Mouse (Mus musculus) kidney, embryonic 15.5 days (tissue): ENCODE results near the gene Acy3. TPM values are rescaled to one million over a fixed set of nuclear protein-coding genes. Genes with fewer than 3 reads are reported as not detected.
A peak's percentile ranks its signal among the peaks of the same experiment; 100 is the strongest.

ENCODE experiments used
- ATAC-seq: fragments of 200-750 bp; cut with Nextera tagmentation; replicated peaks from 2 replicates; pipeline ENCODE4 v1.8.0; 2017; ENCODE audit warnings: moderate TSS enrichment; ENCODE audit not compliant: low FRiP score
- H3K27ac ChIP-seq: fragments of 300-500 bp; sonication (generic); 2 replicates; pipeline ENCODE4 v1.5.1; 2015; ENCODE audit warnings: mild to moderate bottlenecking, inconsistent platforms
- H3K27me3 ChIP-seq: fragments of 300-500 bp; sonication (generic); 2 replicates; pipeline ENCODE4 v1.6.1; 2015; ENCODE audit warnings: inconsistent platforms
- H3K36me3 ChIP-seq: fragments of 300-500 bp; sonication (generic); 2 replicates; pipeline ENCODE4 v1.6.1; 2015; ENCODE audit warnings: inconsistent platforms
- H3K4me1 ChIP-seq: fragments of 300-500 bp; sonication (generic); 2 replicates; pipeline ENCODE4 v1.6.1; 2015; ENCODE audit warnings: inconsistent platforms
- H3K4me2 ChIP-seq: fragments of 300-500 bp; sonication (generic); 2 replicates; pipeline ENCODE4 v1.6.1; 2015; ENCODE audit warnings: moderate library complexity, mild to moderate bottlenecking, inconsistent platforms
- H3K4me3 ChIP-seq: fragments of 300-500 bp; sonication (generic); replicated peaks from 2 replicates; pipeline ENCODE4 v1.5.1; 2015; ENCODE audit warnings: mild to moderate bottlenecking, inconsistent platforms
- H3K9ac ChIP-seq: fragments of 300-500 bp; sonication (generic); 2 replicates; pipeline ENCODE4 v1.6.1; 2015; ENCODE audit warnings: mild to moderate bottlenecking, inconsistent platforms
- H3K9me3 ChIP-seq: fragments of 300-500 bp; sonication (generic); replicated peaks from 2 replicates; pipeline ENCODE4 v1.6.1; 2016; ENCODE audit warnings: inconsistent platforms
- WGBS: fragments of 180-500 bp; shearing (Covaris S2); methylation state at CpG from one replicate; pipeline ENCODE4 v1.1.7; 2015; ENCODE audit warnings: mixed read lengths; 5-methylcytosine and 5-hydroxymethylcytosine counted together
- polyA plus RNA-seq: library from polyadenylated mRNA; unstranded; fragments of >200 nt; fragmentation: Nextera tagmentation; extraction: Ambion mirVana; gene quantifications from 2 replicates; pipeline ENCODE4 v1.2.1, GENCODE M21; 2015

The Acy3 gene
- polyA plus RNA-seq, 1 experiment from 2014 or later, result 35.0 TPM

DNA sequence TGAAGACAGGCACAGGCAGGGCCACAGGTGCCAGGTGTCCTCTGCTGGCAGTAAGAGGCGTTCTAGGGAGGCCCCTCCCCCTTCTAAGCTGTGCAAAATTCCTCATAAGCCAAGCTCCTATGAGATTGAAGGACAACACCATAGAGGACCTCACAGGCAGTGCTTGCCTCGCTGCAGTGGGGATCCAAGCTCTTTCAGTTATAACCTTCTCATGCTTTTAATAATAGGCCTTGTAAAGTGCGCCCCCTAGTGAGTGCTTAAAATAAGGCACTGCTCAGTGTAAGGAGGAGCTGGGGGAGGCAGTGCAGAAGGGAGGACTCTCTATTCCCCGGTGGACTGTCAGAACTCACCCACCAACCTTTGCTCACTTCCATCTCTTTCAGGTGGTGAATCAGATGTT is 6.1 kb upstream of the Acy3 start:
- Histone ChIP-seq H3K4me1 (peaks cover 29% of the 10 kb centered on the region), H3K9ac (no peak overlapping the region), H3K27me3 (no peaks in the 10 kb centered on the region), H3K4me3 (no peak overlapping the region), H3K4me2 (no peak overlapping the region), H3K9me3 (no peaks in the 10 kb centered on the region), H3K36me3 (no peaks in the 10 kb centered on the region), H3K27ac (no peak overlapping the region)
- peak; percentile 34; the same call in 1 of the 2 replicates for ATAC-seq
- WGBS, result 16% methylated on average over 4 of the region's 4 CpGs

DNA sequence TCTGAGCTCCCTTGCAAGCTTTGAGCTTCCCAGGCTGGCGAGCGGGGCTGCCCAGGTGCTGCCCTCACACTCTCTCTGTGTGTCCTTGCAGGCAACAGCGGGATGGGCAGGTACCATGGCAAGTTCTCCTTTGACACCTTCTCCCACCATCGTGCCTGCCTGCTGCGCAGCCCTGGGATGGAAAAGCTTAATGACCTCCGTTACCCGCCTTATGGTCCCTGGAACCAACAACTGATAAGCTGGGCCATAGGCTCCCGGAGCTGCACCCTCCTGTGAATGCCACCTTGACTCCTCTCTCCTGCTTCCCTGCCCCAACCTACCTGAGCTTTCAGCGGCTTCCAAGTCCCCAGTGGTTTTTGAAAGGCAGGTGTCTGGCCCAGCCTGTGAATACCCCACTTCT is 5.5 kb upstream of the Acy3 start:
- Histone ChIP-seq H3K27me3 (no peaks in the 10 kb centered on the region), H3K4me3 (no peak overlapping the region), H3K36me3 (no peaks in the 10 kb centered on the region), H3K9ac (no peak overlapping the region), H3K27ac (no peak overlapping the region), H3K4me1 (peaks cover 36% of the 10 kb centered on the region), H3K9me3 (no peaks in the 10 kb centered on the region), H3K4me2 (no peak overlapping the region)
- WGBS, result 79% methylated on average over 9 of the region's 9 CpGs
- ATAC-seq, result no peak

DNA sequence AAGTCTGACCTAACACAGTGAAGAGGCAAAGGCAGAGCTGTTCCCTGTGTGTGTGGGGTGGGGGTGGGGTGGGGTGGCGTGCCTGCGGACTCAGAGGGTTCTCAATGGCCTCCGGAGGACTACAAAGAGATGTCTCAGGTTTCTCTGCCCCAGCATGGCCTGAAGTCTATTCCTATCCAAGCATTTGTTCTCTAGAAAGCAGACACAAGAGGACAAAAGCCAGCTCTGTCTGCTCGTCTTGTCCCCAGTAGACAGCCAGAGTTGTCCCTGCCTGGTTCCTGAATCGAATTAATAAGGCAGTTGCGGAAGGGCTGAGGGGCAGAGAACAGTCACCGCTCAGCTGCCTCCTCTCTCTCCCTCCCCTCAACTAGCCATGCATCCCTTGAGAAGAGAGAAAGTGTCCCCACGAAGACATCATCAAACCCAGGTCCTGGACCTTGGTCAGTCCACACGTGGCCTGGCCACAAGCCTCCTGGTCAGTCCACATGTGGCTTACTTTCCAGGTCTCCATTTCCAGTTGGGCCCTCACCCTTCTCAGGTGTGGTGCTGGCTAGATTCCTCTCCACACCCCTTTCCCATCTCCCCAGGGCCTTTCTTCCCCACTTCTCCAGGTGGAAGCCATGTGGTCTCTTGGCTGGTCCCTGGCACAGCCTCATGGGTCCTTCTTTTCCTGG is 2.7 kb upstream of the Acy3 start:
- peak overlapping the region; percentile 94 for H3K27ac ChIP-seq
- no peak overlapping the region for H3K9ac ChIP-seq
- peaks cover 57% of the 10 kb centered on the region for H3K4me1 ChIP-seq
- H3K4me2 ChIP-seq, result no peak overlapping the region
- no peak overlapping the region for H3K4me3 ChIP-seq
- H3K9me3 ChIP-seq, result no peaks in the 10 kb centered on the region
- WGBS, result 40% methylated on average over 9 of the region's 9 CpGs
- no peaks in the 10 kb centered on the region for H3K27me3 ChIP-seq
- H3K36me3 ChIP-seq, result peaks cover 3% of the 10 kb centered on the region; the same call in 1 of the 2 replicates
- ATAC-seq, result no peak

DNA sequence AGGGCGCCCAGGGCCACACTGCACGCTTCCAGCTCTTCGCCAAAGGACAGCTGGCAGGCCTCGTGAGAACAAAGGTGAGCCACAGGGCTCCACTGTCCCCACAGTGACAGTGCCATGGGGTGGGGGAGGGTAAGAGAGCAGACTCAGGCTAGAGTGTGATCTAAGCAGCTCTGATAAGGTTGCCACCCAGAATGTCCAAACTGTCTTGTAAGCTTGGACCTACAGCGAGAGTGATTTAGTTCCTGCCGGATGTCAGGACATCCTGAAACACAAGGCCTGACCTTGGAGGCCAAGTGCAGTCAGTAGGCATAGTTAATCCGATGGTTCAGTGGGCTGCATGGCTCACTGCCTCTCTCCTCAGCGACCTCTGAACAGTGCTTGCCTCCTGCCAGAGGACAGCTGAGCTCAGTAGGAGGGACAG is 1.1 kb upstream of the Acy3 start:
- ATAC-seq, result peak; percentile 80
- Histone ChIP-seq H3K9ac (no peak overlapping the region), H3K27me3 (no peaks in the 10 kb centered on the region), H3K4me1 (peaks cover 52% of the 10 kb centered on the region), H3K36me3 (peaks cover 6% of the 10 kb centered on the region; the same call in 1 of the 2 replicates), H3K9me3 (no peaks in the 10 kb centered on the region), H3K4me3 (no peak overlapping the region), H3K27ac (peak overlapping the region; percentile 94), H3K4me2 (peak overlapping the region; percentile 13; the same call in 1 of the 2 replicates)
- 7% methylated on average over 8 of the region's 8 CpGs for WGBS

DNA sequence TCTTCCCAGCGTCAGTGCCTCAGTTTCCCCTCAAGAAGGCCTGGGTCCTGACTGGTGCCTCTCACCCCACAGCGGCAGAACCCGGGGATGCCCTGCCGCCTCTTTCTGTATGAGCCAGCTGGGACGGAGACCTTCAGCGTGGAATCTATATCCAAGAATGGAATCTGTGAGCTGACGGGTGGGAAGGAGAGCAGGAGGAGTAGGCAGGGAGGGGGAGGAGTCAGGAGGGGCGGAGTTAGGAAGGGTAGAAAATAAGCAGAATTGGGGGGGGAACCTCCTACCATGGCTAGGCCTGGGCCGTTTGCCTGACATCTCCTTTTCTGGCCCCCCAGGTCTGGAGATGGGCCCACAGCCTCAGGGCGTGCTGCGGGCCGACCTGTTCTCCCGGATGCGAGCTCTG is 1.7 kb downstream of the Acy3 start:
- no peak overlapping the region for H3K9ac ChIP-seq
- H3K27me3 ChIP-seq, result no peaks in the 10 kb centered on the region
- 89% methylated on average over 14 of the region's 14 CpGs for WGBS
- H3K27ac ChIP-seq, result no peak overlapping the region
- H3K4me3 ChIP-seq, result no peak overlapping the region
- peaks cover 6% of the 10 kb centered on the region; the same call in 1 of the 2 replicates for H3K36me3 ChIP-seq
- H3K4me2 ChIP-seq, result no peak overlapping the region
- H3K9me3 ChIP-seq, result no peaks in the 10 kb centered on the region
- H3K4me1 ChIP-seq, result peaks cover 57% of the 10 kb centered on the region
- no peak for ATAC-seq

DNA sequence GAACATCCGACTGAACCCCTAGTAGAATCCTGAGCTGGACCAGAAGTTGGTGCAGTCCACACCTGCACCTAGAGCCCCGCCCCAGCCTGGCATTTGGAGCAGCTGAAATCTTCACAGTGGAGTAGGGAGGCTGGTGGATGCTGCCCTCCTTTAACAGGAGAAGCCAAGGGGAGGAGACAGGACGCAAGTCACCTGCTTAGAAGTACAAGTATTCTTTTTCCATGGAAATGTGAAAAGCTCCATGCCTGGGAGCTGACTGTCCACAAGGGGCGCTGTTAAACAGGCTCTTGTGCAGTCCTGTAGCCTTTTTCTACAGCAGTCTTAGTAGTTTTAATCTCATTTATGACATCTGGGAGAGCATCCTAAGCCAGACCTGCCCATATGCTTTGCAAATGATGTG is 2.4 kb downstream of the Acy3 start:
- ATAC-seq, result no peak
- no peak overlapping the region for H3K27ac ChIP-seq
- H3K9ac ChIP-seq, result no peak overlapping the region
- 91% methylated on average over 4 of the region's 4 CpGs for WGBS
- no peak overlapping the region for H3K4me2 ChIP-seq
- H3K4me1 ChIP-seq, result peaks cover 50% of the 10 kb centered on the region
- no peak overlapping the region for H3K4me3 ChIP-seq
- no peaks in the 10 kb centered on the region for H3K27me3 ChIP-seq
- peaks cover 6% of the 10 kb centered on the region; the same call in 1 of the 2 replicates for H3K36me3 ChIP-seq
- H3K9me3 ChIP-seq, result no peaks in the 10 kb centered on the region

DNA sequence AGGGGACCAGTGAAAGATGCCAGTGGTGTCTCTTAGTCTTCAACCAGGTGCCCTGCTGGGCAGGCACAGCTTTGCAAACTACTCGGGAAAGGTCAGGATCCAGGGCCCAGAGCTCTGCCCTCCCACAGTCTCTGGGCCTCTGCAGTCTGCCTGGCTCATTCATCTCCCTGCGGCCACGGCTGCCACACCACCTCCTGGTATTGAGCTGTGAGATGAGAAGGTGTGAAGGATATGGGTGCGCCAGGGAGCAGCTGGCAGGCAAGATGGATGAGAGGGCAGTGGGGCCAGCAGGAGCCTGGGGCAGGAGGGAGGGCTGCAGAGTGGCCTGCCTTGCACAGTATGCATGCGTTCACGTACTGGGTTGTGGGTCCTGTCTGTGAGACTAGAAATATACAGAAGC is 4.4 kb downstream of the Acy3 start:
- no peaks in the 10 kb centered on the region for H3K9me3 ChIP-seq
- peak overlapping the region; percentile 20; the same call in 1 of the 2 replicates for H3K27ac ChIP-seq
- 26% methylated on average over 6 of the region's 6 CpGs for WGBS
- no peak overlapping the region for H3K9ac ChIP-seq
- H3K4me1 ChIP-seq, result peaks cover 40% of the 10 kb centered on the region
- ATAC-seq, result no peak
- no peaks in the 10 kb centered on the region for H3K27me3 ChIP-seq
- peaks cover 6% of the 10 kb centered on the region; the same call in 1 of the 2 replicates for H3K36me3 ChIP-seq
- no peak overlapping the region for H3K4me3 ChIP-seq
- no peak overlapping the region for H3K4me2 ChIP-seq

DNA sequence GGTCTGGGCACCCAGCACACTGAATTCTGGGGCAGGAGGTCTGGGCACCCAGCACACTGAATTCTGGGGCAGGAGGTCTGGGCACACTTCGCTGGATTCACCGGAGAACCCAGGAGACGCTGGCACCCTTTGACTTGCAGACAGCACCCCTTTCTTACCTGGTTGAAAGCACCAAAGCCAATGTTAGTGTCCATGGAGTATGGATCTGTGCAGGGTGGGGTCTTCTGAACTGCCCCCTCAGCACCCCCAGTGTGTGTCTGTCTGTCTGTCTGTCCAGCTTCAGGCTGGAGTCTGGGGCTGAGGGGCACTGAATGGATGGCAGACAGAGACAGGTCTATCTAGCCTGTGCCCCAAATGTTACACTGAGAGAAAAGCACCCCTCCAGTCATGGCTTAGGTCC is 5.2 kb downstream of the Acy3 start:
- no peak for ATAC-seq
- Histone ChIP-seq H3K27ac (no peak overlapping the region), H3K4me1 (peaks cover 40% of the 10 kb centered on the region), H3K4me2 (no peak overlapping the region), H3K9ac (no peak overlapping the region), H3K4me3 (no peak overlapping the region), H3K36me3 (peaks cover 6% of the 10 kb centered on the region; the same call in 1 of the 2 replicates), H3K27me3 (no peaks in the 10 kb centered on the region), H3K9me3 (no peaks in the 10 kb centered on the region)
- WGBS, result 89% methylated on average over 3 of the region's 3 CpGs

DNA sequence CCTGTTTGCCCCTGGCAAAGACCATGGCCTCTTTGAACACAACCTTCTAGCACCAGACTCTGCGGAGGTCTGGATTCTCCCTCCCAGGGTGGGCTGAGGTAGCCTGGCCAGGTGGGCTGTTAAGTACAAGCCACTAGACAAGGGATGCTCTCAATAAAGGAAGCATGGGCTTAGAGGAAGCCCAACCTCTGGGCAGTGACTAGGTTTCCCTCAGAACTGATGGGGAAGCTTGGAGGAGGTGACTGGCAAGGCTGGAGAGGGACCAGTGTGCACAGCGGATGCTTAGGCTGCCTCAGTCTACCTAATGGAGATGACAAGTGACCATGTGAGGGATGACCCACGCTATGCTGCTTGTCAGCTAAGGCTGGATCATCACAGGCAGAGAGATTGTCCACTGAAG is 5.6 kb downstream of the Acy3 start:
- H3K9me3 ChIP-seq, result no peaks in the 10 kb centered on the region
- WGBS, result 84% methylated on average over 3 of the region's 3 CpGs
- peaks cover 6% of the 10 kb centered on the region; the same call in 1 of the 2 replicates for H3K36me3 ChIP-seq
- H3K27ac ChIP-seq, result no peak overlapping the region
- H3K4me3 ChIP-seq, result no peak overlapping the region
- H3K4me2 ChIP-seq, result no peak overlapping the region
- peaks cover 40% of the 10 kb centered on the region for H3K4me1 ChIP-seq
- ATAC-seq, result no peak
- H3K9ac ChIP-seq, result no peak overlapping the region
- no peaks in the 10 kb centered on the region for H3K27me3 ChIP-seq

DNA sequence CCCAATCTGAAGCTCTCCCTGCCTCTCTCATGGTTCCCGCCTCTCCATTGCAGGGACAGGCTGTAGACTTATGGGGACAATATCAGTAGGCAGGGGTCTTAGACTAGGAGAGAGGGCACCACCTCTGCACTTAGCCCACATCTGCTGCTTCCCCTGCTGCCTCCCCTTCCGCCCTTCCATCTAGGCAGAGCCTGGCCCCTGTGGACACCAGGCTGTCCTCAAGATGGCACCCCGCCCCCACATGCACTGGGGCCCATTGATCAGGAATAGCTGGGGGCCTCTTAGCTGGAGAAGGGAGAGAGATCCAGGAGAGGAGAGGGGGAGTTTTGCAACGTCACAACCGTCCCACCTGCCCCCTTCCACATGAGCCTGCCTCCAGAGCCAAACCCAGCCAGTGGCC is 6.0 kb downstream of the Acy3 start, which contains the start of gene Tbx10:
Gene Tbx10, plus strand, starts transcription at position 337 of the 400 bp plus-strand sequence.
- no peak within 1 kb of the TSS for H3K4me3 ChIP-seq
- H3K9me3 ChIP-seq, result no peaks in the 10 kb centered on the region
- H3K27me3 ChIP-seq, result no peaks in the 10 kb centered on the region
- whole genome bisulfite sequencing, result 58% methylated on average over 5 of the region's 5 CpGs
- H3K27ac ChIP-seq, result no peak within 1 kb of the TSS
- H3K36me3 ChIP-seq, result peaks cover 6% of the 10 kb centered on the region; the same call in 1 of the 2 replicates
- H3K9ac ChIP-seq, result no peak within 1 kb of the TSS
- H3K4me1 ChIP-seq, result peaks cover 40% of the 10 kb centered on the region
- no peak for ATAC-seq
- H3K4me2 ChIP-seq, result no peak within 1 kb of the TSS

DNA sequence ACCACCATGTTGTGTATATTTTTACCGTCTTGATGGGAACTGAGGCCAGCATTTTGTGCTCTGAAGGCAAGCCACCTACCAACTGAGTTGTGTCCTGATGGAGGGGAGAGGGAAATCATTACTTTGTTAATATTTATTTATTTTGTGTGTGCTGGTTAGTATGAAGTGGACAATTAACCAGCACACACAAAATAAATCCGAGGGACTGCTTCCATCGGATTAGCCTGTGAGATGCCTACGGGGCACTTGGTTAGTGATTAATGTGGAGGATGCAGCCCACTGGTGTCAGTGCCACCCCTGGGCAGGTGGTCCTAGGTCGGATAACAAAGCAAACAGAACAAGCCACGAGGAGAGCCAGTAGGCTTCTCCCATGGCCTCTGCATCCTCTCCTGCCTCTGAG is 8.6 kb downstream of the Acy3 start:
- no peak for ATAC-seq
- Histone ChIP-seq H3K27me3 (no peaks in the 10 kb centered on the region), H3K4me2 (no peak overlapping the region), H3K36me3 (no peaks in the 10 kb centered on the region), H3K4me1 (peaks cover 56% of the 10 kb centered on the region), H3K4me3 (no peak overlapping the region), H3K9me3 (no peaks in the 10 kb centered on the region), H3K27ac (peak overlapping the region; percentile 59; the same call in 1 of the 2 replicates), H3K9ac (no peak overlapping the region)
- WGBS, result 37% methylated on average over 6 of the region's 6 CpGs

DNA sequence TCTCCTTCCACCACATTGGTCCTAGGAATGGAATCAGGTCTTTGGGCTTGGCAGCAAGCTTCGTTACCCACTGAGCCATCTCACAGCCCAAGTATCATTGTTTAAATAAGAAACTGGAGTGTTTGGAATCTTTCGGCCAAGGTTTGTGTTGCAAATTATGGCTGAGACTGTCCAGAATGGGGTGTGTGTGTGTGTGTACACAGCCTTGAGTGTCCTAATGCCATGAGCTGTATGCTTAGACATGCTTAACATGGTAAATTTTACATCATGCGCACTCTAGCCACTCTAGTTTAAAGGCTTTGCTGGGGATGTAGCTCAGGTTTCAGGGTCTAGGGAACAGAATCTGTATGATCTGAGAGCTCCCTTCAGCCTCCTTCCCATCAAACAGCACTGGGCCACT is 9.1 kb downstream of the Acy3 start:
- Histone ChIP-seq H3K9ac (no peak overlapping the region), H3K4me3 (no peak overlapping the region), H3K9me3 (no peaks in the 10 kb centered on the region), H3K27me3 (no peaks in the 10 kb centered on the region), H3K27ac (peak overlapping the region; percentile 59), H3K36me3 (no peaks in the 10 kb centered on the region), H3K4me1 (peaks cover 56% of the 10 kb centered on the region), H3K4me2 (no peak overlapping the region)
- WGBS, result 60% methylated on average over 3 of the region's 3 CpGs
- no peak for ATAC-seq
